Mouse (Mus musculus) adrenal gland, adult 8-10 months (tissue): Measurements from ENCODE around the gene Stat4. TPM values are rescaled to one million over a fixed set of nuclear protein-coding genes. Genes with fewer than 3 reads are reported as not detected.

ENCODE experiments used
- DNase-seq: peaks from one replicate; pipeline ENCODE4 v3.0.0; 2022
- total RNA-seq, 4 experiments: library from RNA; stranded (reverse); gene quantifications; 2 replicates each; pipeline ENCODE4 v1.2.4; 2022

Gene Stat4
- total RNA-seq, 4 experiments from 2014 or later = 0.35 to 0.99 (median 0.48) TPM

DNA sequence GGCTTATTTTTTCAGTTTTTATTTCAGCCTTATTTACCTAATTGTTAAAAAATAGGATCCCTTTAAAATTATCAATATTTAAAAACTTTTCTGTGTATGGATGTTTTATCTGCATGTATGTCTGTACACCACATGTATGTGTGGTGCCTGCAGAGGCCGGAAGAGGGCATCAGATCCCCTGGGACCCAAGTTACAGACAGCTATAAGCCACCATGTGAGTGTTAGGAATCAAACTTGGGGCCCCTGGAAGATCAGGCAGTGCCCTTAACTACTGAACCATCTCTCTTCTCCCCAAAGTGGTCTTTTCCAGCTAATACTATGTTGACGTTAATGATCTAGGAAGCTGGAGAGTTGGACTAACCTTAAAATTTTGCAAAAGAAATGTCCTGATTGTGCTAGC lies 160.5 kb downstream of the Stat4 start:
- no peak for DNase-seq

DNA sequence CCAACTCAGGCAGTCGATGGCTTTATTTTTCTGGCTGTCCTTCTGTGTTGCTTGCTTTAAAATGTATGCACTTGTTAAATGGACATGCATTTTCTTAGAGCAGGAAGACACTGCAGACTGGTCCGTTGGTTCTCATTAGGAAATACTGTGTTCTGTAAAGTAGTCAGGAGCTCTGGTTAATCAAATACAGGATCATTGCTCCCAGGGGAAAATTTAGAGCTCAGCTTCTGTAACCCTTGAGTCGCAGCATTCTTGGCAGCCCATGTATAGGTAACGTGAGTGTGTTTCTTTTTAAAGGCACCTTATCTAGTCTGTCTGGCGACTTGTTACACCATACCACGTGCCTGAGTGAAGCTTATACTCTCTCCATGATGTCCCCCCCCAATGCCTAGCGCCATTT lies 161.2 kb downstream of the Stat4 start:
- no peak for DNase-seq

DNA sequence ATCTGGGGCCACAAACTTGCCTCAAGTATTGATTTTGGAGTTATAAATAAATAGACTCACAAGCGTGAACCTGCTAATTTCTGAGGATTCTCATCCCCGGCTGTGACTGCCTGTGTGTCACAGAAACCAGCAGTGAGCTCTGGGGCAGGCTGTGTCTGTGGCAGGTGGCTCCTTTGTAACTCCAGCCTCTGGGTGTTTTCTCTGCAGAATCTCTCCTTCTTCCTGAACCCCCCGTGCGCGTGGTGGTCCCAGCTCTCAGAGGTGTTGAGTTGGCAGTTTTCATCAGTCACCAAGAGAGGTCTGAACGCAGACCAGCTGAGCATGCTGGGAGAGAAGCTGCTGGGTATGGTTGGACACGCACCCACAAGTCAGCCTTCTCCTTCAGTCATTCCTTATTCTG lies 161.7 kb downstream of the Stat4 start:
- DNase-seq = no peak

DNA sequence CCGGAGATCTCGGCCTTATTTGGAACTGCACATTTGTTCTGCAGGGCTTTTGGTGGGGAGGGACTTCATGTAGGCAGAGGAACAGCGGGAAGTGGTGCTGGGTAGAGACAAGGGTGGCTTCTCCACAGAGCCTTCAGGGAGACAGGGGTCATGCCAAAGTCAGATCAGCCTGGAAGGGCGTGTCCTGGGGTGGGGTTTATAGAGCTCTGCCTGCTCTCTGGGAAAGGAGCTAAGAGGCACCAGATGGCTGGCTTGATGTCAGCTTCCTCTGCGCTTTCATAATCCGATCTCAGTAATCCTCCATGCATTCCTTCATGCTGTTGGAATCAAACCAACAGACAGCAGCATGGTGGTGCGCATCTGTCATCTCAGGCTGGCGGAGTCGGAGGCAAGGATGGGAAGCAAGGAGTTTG lies 163.0 kb downstream of the Stat4 start:
- no peak for DNase-seq

DNA sequence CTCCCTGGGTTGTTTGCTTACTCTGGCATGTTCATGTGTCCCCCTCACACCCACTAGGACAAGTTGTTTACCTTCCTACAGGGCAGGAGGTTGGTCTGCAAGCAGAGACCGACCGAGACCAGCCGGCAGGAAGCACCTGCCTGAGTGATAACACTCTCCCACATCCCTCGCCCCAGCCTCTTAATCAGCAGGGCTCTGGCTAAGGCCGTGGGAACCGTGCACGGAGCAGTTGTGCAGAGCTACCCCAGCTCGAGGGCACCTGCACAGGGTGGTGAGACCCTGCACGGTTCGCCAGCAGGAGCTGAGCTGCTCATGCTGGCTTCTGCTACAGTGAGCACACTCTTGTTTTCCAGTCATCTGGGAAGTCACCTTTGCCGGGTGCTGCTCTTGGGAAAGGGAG lies 163.7 kb downstream of the Stat4 start:
- DNase-seq = no peak

DNA sequence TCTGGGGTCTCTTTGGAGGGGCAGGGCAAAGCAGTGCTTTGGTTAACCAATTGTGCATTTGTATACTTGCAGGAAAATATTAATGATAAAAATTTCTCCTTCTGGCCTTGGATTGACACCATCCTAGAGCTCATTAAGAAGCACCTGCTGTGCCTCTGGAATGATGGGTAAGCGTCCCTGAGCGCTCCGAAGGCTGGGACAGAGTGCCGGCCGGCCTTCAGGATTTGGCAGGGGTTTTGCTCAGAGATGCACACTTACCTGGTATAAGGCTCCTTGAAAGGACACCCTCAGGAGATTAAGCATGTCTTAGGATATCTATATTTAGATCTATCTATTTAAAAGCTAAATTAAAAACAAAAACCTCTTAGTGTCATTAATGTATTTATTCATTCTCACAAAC lies 164.2 kb downstream of the Stat4 start:
- DNase-seq = no peak

DNA sequence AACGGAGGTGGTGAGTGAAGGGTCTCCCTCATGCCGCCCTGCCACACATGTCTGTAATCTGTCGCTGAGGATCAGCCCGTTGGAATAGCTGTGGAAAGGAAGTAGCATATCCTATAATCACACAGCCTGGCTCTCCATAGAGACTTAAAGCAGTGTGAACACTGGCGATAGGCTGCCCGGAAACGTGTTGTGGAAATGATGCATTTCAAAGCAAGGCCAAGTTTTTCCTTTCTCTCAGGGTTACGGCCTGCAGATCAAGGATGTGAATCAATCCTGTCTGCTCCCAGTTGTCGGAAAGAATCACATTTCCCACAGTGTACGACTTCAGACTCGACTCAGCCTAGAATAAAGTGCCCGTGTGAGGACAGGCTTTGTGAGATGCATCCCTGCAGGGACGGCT lies 165.4 kb downstream of the Stat4 start:
- DNase-seq = peak; percentile 42

DNA sequence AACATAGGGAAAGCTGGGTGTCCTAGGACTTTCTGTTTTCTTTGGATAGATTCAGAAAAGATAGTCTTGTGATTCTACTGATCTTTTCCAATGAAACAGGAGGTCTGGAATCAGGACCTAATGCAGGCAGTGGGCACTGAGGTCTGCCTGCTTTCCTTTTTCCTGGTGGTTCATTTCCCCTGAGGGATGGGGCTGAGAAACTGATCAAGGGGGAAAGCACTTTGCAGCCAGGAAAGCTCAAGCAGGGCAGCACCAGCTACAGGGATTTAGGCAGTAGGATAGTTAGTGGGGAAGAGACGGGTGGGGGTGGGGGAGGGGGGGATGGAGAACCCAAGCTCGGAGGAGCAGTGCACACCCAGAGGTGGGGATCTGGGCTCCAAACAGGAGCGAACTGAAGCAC lies 166.0 kb downstream of the Stat4 start:
- DNase-seq = no peak

DNA sequence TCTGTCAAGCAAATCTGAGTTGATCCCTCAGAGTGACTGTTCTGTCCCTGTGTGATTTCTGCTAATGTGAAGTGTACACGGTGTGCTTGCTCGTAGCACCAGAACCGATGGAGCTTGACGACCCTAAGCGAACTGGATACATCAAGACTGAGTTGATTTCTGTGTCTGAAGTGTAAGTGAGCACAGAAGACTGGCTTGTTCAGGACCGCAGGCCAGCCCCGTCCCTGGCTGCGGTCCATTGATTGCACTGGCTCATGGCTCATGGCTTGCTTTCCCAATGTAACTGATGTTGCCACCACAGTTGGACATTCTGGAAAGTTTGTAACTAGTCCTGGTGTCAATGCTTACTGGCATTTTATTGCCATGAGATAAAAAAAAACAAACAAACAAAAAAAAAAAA lies 167.9 kb downstream of the Stat4 start:
- DNase-seq = peak; percentile 35

DNA sequence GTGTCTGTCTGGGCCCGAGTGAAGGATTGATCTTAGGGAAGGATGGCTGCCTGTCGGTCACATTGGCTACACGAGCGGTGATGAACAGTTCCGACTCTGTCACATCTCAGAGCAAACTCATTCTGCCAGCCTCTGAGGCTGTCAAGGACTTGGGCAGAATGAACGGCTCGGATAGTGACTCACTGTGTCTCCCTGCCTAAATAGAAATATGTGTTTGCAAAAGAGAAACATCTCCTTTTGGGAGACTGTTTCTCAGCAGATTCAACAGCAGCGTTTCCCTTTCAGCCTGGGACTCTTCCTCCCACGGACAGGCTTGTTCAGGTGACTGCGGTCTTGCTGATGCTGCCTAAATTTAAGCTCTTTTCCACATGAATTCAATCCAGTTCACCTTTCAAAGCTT lies 169.4 kb downstream of the Stat4 start:
- DNase-seq = peak; percentile 57

Other genes with a start within 250 kb of the Stat4 start
- 10 to 100 TPM; 47.5 to 65.6 (median 54.5) TPM for gene Myo1b, start 71.1 kb upstream of the Stat4 start, total RNA-seq
- 100 to 1,000 TPM in 1 of 4 experiments, 10 to 100 TPM in 3; 67.0 to 111 (median 83.5) TPM for gene Stat1, start 132.3 kb downstream of the Stat4 start, total RNA-seq
- gene Gls, start 246.1 kb downstream of the Stat4 start, total RNA-seq = 100 to 1,000 TPM; 106 to 141 (median 122) TPM